Mouse (Mus musculus) embryo, embryonic 10 days (tissue): ENCODE results near the gene Olfr888.

Source experiments
- DNase-seq: peaks from one replicate; pipeline ENCODE4 v3.0.0-alpha.2; 2015; ENCODE audit warnings: low spot score

Olfr888 gene

GRCm38 (mm10) chr9:38107828-38108227, at the start of gene Olfr888:
Gene Olfr888, plus strand, starts transcription at chr9:38108128.
- DNase-seq = no peak

GRCm38 (mm10) chr9:38061022-38061421, 46.9 kb upstream of the Olfr888 start, which contains the start of gene Olfr885:
Gene Olfr885, plus strand, starts transcription at chr9:38061322.
- DNase-seq = no peak

- DNase-seq = no peak
Measured at GRCm38 (mm10) chr9:38083772-38084171, 24.2 kb upstream of the Olfr888 start, which contains the start of gene Olfr887. Gene Olfr887, plus strand, starts transcription at chr9:38084072.

- no peak for DNase-seq
Measured at GRCm38 (mm10) chr9:38114898-38115297, 7.0 kb downstream of the Olfr888 start, which contains the start of gene Olfr889. Gene Olfr889, plus strand, starts transcription at chr9:38115198.

- DNase-seq = no peak
Measured at GRCm38 (mm10) chr9:38142217-38142616, 34.3 kb downstream of the Olfr888 start, which contains the start of gene Olfr890. Gene Olfr890, plus strand, starts transcription at chr9:38142517.
